In the genomic region with DNA sequence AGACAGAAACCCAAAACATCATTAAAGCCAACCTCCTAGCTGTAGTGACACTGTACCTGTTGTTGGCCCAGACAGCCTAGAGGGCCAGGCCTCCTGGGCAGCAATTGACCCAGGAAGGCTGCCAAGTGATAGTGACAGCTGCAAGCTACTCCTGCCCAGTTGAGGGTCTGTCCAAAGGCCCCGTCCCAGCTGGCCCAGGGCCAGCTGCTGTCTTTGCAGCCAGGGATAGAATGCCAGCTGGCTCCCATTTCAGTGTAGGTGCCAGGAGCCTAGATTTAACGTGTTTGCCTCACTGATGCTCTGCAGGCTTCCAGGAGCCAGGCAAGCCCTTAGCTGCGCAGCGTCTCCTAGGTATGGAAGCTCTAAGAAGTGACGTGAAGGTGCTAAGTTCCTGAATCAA, we compare ENCODE assay signal across 9 mouse cellular contexts. TPM values are rescaled to one million over a fixed set of nuclear protein-coding genes. Genes with fewer than 3 reads are reported as not detected.
DNase-seq lines count a peak whose midpoint lies in the region; ATAC-seq lines count a peak whose summit lies in the region.
"Had no signal": no experiment of that assay in that cellular context is flagged by ENCODE, and none has a peak within 500 bp of the region (broad histone marks: within the 10 kb centered on the region; RNA-seq: fewer than 3 reads in every experiment).

No protein-coding gene starts in this region.

- no peak overlapping the region for H3K9ac ChIP-seq in forebrain, embryonic 15.5 days (replicated peaks)
- no peak overlapping the region for H3K9ac ChIP-seq in neural tube, embryonic 12.5 days
- no peak overlapping the region for H3K9ac ChIP-seq in heart, embryonic 16.5 days (ENCODE audit: low read length)
- H3K9ac ChIP-seq in neural tube, embryonic 15.5 days (replicated peaks) = no peak overlapping the region

- peak; percentile 85 for ATAC-seq in forebrain, embryonic 15.5 days (replicated peaks)
- ATAC-seq in neural tube, embryonic 12.5 days (ENCODE audit: low FRiP score, low read depth) = 0 out of 2 replicates have a peak, but pooled peaks have one; percentile 25
- ATAC-seq in heart, embryonic 16.5 days (replicated peaks; ENCODE audit: extremely low read depth, insufficient read depth, low FRiP score) = peak; percentile 81
- ATAC-seq in neural tube, embryonic 15.5 days (ENCODE audit: low FRiP score) = peak; percentile 57; the same call in 1 of the 2 replicates

- no peaks in the 10 kb centered on the region for H3K27me3 ChIP-seq in forebrain, embryonic 15.5 days
- peaks cover 31% of the 10 kb centered on the region for H3K27me3 ChIP-seq in forebrain, embryonic 10.5 days (ENCODE audit: poor library complexity, severe bottlenecking)
- H3K27me3 ChIP-seq in neural tube, embryonic 12.5 days (replicated peaks) = peaks cover 10% of the 10 kb centered on the region
- H3K27me3 ChIP-seq in heart, embryonic 16.5 days (ENCODE audit: control insufficient read depth, insufficient read depth, low read length) = peaks cover 3% of the 10 kb centered on the region
- peaks cover 9% of the 10 kb centered on the region for H3K27me3 ChIP-seq in neural tube, embryonic 15.5 days (replicated peaks)

- WGBS in forebrain, embryonic 15.5 days = 34% methylated on average over 5 of the region's 5 CpGs
- 89% methylated on average over 5 of the region's 5 CpGs for WGBS in forebrain, embryonic 10.5 days
- WGBS in neural tube, embryonic 12.5 days = 72% methylated on average over 5 of the region's 5 CpGs
- 30% methylated on average over 5 of the region's 5 CpGs for WGBS in heart, embryonic 16.5 days
- 56% methylated on average over 5 of the region's 5 CpGs for WGBS in neural tube, embryonic 15.5 days

- peaks cover 24% of the 10 kb centered on the region for H3K4me1 ChIP-seq in forebrain, embryonic 15.5 days
- H3K4me1 ChIP-seq in forebrain, embryonic 10.5 days = peaks cover 16% of the 10 kb centered on the region
- H3K4me1 ChIP-seq in neural tube, embryonic 12.5 days = peaks cover 4% of the 10 kb centered on the region; the same call in 1 of the 2 replicates
- peaks cover 10% of the 10 kb centered on the region for H3K4me1 ChIP-seq in heart, embryonic 16.5 days (ENCODE audit: control insufficient read depth, insufficient read depth, low read length)
- H3K4me1 ChIP-seq in neural tube, embryonic 15.5 days = peaks cover 8% of the 10 kb centered on the region

- no peaks in the 10 kb centered on the region for H3K9me3 ChIP-seq in forebrain, embryonic 15.5 days
- H3K9me3 ChIP-seq in forebrain, embryonic 10.5 days = no peaks in the 10 kb centered on the region
- no peaks in the 10 kb centered on the region for H3K9me3 ChIP-seq in neural tube, embryonic 12.5 days
- H3K9me3 ChIP-seq in heart, embryonic 16.5 days (replicated peaks; ENCODE audit: control insufficient read depth, low read length) = no peaks in the 10 kb centered on the region
- H3K9me3 ChIP-seq in neural tube, embryonic 15.5 days (replicated peaks) = no peaks in the 10 kb centered on the region

- H3K27ac ChIP-seq in forebrain, embryonic 15.5 days (replicated peaks) = no peak overlapping the region
- H3K27ac ChIP-seq in forebrain, embryonic 10.5 days = no peak overlapping the region
- no peak overlapping the region for H3K27ac ChIP-seq in neural tube, embryonic 12.5 days
- no peak overlapping the region for H3K27ac ChIP-seq in heart, embryonic 16.5 days (ENCODE audit: low read length)
- no peak overlapping the region for H3K27ac ChIP-seq in neural tube, embryonic 15.5 days (replicated peaks)

- no peaks in the 10 kb centered on the region for H3K36me3 ChIP-seq in forebrain, embryonic 15.5 days
- H3K36me3 ChIP-seq in forebrain, embryonic 10.5 days (replicated peaks) = no peaks in the 10 kb centered on the region
- H3K36me3 ChIP-seq in neural tube, embryonic 12.5 days = no peaks in the 10 kb centered on the region
- no peaks in the 10 kb centered on the region for H3K36me3 ChIP-seq in heart, embryonic 16.5 days (ENCODE audit: control insufficient read depth, insufficient read depth)
- no peaks in the 10 kb centered on the region for H3K36me3 ChIP-seq in neural tube, embryonic 15.5 days

- no peak for DNase-seq in forebrain, embryonic 10.5 days (ENCODE audit: extremely low spot score, low spot score)
- DNase-seq in neural tube, embryonic 10.5 days (ENCODE audit: extremely low spot score, low spot score) = no peak
- DNase-seq in adipocyte (ENCODE audit: low spot score) = no peak
- DNase-seq in spleen, postnatal 14 days (ENCODE audit: low spot score in 2 of 2) = no peak

- no peak overlapping the region for H3K4me3 ChIP-seq in forebrain, embryonic 15.5 days
- H3K4me3 ChIP-seq in forebrain, embryonic 10.5 days = no peak overlapping the region
- no peak overlapping the region for H3K4me3 ChIP-seq in neural tube, embryonic 12.5 days
- no peak overlapping the region for H3K4me3 ChIP-seq in heart, embryonic 16.5 days (ENCODE audit: low read length)
- H3K4me3 ChIP-seq in neural tube, embryonic 15.5 days (replicated peaks) = no peak overlapping the region

- H3K4me2 ChIP-seq in forebrain, embryonic 15.5 days (replicated peaks) = peak overlapping the region; percentile 12; the same call in 1 of the 2 replicates
- H3K4me2 ChIP-seq in neural tube, embryonic 12.5 days (replicated peaks) = no peak overlapping the region
- no peak overlapping the region for H3K4me2 ChIP-seq in heart, embryonic 16.5 days (ENCODE audit: low read depth, low read length)
- H3K4me2 ChIP-seq in neural tube, embryonic 15.5 days = no peak overlapping the region

RNA-seq across cellular contexts. Expression of a gene that starts 29.8 kb away (rescaled TPM):
- 25.6 and 30.2 TPM in 2 replicates for polyA plus RNA-seq in forebrain, embryonic 15.5 days (2015; fragmentation: Nextera tagmentation; extraction: Ambion mirVana)
- 38.2 and 43.2 TPM in 2 replicates for polyA plus RNA-seq in forebrain, embryonic 10.5 days (2016; fragmentation: Nextera tagmentation; extraction: Ambion mirVana)
- polyA plus RNA-seq in neural tube, embryonic 12.5 days (2016; fragmentation: Nextera tagmentation; extraction: Ambion mirVana) = 1.0 and 1.1 TPM in 2 replicates
- polyA plus RNA-seq in heart, embryonic 16.5 days (2015; fragmentation: Nextera tagmentation; extraction: Ambion mirVana) = 0.15 and 0.22 TPM in 2 replicates
- polyA plus RNA-seq in neural tube, embryonic 15.5 days (2015; fragmentation: Nextera tagmentation; extraction: Ambion mirVana) = 0.26 and 0.64 TPM in 2 replicates
- polyA plus RNA-seq: spleen, adult 2 months had no signal

Comparison
In these comparisons a context has a peak if more than half of its experiments do, and no peak if none do; other contexts are left out.
1. ATAC-seq: peak in every context shown above with its lines; median percentile 85 in forebrain, embryonic 15.5 days; 81 in heart, embryonic 16.5 days; 57 in neural tube, embryonic 15.5 days; 25 in neural tube, embryonic 12.5 days.
2. RNA of a gene that starts 29.8 kb away (polyA plus RNA-seq): 38.2 to 43.2 TPM in forebrain, embryonic 10.5 days and 25.6 to 30.2 TPM in forebrain, embryonic 15.5 days; 1.0 to 1.1 TPM in neural tube, embryonic 12.5 days, 0.26 to 0.64 TPM in neural tube, embryonic 15.5 days and 0.15 to 0.22 TPM in heart, embryonic 16.5 days; every median in the first group is over 10 times any median in the second.